Mouse (Mus musculus): ENCODE results near the gene Adh6b.

DNA sequence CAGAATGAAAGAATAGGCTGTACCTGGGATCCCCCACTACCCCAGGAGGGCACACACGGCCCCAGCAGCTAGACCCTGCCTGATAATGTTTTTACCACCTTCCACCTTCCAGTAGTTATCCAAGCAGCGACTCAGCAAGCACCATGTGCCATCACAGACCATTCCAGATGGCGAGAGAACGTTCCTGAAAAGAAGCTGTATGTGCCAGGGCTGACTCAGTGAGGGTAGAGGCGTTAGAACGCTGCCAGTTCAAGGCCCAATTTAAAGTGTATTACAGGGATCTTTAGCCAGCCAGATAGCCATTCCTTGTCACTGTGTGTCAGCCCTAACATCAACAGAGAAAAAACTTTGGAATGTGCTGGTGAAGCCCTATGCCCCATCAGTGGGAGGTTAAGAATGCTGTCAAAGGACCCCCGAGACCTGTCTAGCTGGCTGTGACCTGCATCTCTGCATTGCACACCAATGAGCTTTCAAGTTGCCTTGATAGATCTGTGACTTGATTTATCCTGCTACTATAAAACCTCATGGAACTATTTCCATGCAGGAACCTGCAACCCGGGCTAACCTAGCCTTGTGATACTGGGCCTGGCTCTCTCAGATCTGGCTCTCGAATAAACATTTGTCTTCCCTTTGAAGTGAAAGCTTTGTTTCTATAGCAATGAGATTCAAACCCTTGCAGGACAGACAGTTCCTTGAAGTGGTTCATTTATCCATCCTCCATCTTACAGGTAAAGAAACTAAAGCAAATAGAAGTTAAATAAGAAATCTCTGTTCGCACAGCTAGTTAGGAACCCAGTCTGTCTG, 35.9 kb upstream of the Adh6b start:
- no peak for TF ChIP-seq POLR2A (IDR thresholded peaks at IDR 0.05; ENCODE audit: borderline replicate concordance, control insufficient read depth, low read depth, low read length)
- TF ChIP-seq CTCF (IDR thresholded peaks at IDR 0.05; ENCODE audit: control insufficient read depth, insufficient read depth, low read length), result no peak

Measured in bone marrow, adult 2 months (tissue).